Mouse (Mus musculus): ENCODE measurements around the gene Klhl24.

- no peak for TF ChIP-seq POLR2A (IDR thresholded peaks at IDR 0.05; ENCODE audit: control insufficient read depth, extremely low read depth, insufficient read depth, low read length, poor library complexity)
- TF ChIP-seq CTCF (IDR thresholded peaks at IDR 0.05; ENCODE audit: borderline replicate concordance, control insufficient read depth, extremely low read depth, insufficient read depth, low read length, poor library complexity): no peak
These were observed 71.7 kb downstream of the Klhl24 start for GRCm38 (mm10) chr16:20169071-20169470.

Data from thymus, adult 2 months (tissue).